Mouse (Mus musculus): Measurements from ENCODE around the gene Zbtb48. TPM values are rescaled to one million over a fixed set of nuclear protein-coding genes. Genes with fewer than 3 reads are reported as not detected.

Gene Zbtb48
- polyA plus RNA-seq, 1 experiment from 2014 or later: 19.6 TPM

- H3K36me3 ChIP-seq (ENCODE audit: control insufficient read depth, insufficient read depth, low read length): peaks cover 2% of the 10 kb centered on the region; the same call in 1 of the 2 replicates
- no peak overlapping the region for H3K4me2 ChIP-seq (replicated peaks; ENCODE audit: low read depth, low read length)
- H3K4me3 ChIP-seq (ENCODE audit: low read depth, low read length): no peak overlapping the region
- H3K4me1 ChIP-seq (replicated peaks; ENCODE audit: control insufficient read depth, insufficient read depth, low read length): no peaks in the 10 kb centered on the region
- no peak overlapping the region for H3K27ac ChIP-seq (ENCODE audit: low read depth, low read length)
- H3K27me3 ChIP-seq (ENCODE audit: control insufficient read depth, insufficient read depth, low read length): no peaks in the 10 kb centered on the region
- ATAC-seq (ENCODE audit: low FRiP score): peak; percentile 68
- no peak overlapping the region for H3K9ac ChIP-seq (ENCODE audit: low read depth, low read length)
- DNase-seq (ENCODE audit: low spot score): peak; percentile 89
- WGBS: 15% methylated on average over 5 of the region's 5 CpGs
- H3K9me3 ChIP-seq (ENCODE audit: control insufficient read depth, low read length): no peaks in the 10 kb centered on the region
Observed at GRCm38 (mm10) chr4:151981363-151981762, 46.1 kb downstream of the Zbtb48 start.

DNA sequence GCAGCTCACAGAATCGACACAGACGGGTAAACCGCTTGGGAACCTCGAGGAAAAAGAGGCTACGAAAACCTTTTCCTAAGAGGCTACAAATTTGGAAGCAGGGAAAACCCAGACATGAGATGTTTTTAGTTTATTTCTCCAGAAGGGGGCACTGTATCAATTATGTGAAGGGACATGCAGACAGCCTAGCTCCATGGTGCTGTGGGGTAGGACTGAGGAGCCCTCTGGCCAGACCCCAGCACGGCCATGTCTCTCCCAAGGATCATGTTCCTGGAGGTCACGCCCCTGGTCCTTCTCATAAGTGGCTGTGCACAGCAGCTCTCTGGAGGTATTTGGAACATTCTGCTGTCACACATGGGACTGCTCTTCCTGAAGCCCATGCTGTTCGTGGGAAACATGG is 46.8 kb downstream of the Zbtb48 start:
- no peaks in the 10 kb centered on the region for H3K27me3 ChIP-seq (ENCODE audit: control insufficient read depth, insufficient read depth, low read length)
- WGBS: 82% methylated on average over 8 of the region's 8 CpGs
- H3K27ac ChIP-seq (ENCODE audit: low read depth, low read length): no peak overlapping the region
- H3K9me3 ChIP-seq (ENCODE audit: control insufficient read depth, low read length): no peaks in the 10 kb centered on the region
- no peak for DNase-seq (ENCODE audit: low spot score)
- no peak overlapping the region for H3K4me3 ChIP-seq (ENCODE audit: low read depth, low read length)
- no peaks in the 10 kb centered on the region for H3K4me1 ChIP-seq (replicated peaks; ENCODE audit: control insufficient read depth, insufficient read depth, low read length)
- H3K9ac ChIP-seq (ENCODE audit: low read depth, low read length): no peak overlapping the region
- H3K4me2 ChIP-seq (replicated peaks; ENCODE audit: low read depth, low read length): no peak overlapping the region
- peaks cover 2% of the 10 kb centered on the region; the same call in 1 of the 2 replicates for H3K36me3 ChIP-seq (ENCODE audit: control insufficient read depth, insufficient read depth, low read length)
- no peak for ATAC-seq (ENCODE audit: low FRiP score)

DNA sequence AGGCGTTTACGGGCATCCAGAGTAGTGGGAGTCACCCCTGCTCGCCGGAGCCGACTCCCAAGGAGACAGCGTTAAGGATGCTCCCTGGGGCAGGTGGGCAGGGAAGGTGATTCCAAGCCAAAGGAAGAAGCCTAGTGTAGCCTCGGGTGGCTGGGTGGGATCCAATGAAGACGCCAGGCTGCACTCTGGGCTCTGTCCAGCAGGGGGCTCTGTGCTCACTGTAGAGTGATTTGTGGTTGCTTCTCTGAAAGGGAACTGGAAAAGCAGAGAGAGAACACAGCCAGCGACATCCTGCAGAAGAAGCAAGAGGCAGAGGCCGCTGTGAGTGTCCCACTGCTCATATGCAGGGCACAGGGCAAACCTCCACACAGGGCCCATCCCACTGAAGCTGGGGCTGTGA is 49.7 kb downstream of the Zbtb48 start:
- H3K9ac ChIP-seq (ENCODE audit: low read depth, low read length): no peak overlapping the region
- no peaks in the 10 kb centered on the region for H3K4me1 ChIP-seq (replicated peaks; ENCODE audit: control insufficient read depth, insufficient read depth, low read length)
- H3K27ac ChIP-seq (ENCODE audit: low read depth, low read length): no peak overlapping the region
- WGBS: 44% methylated on average over 10 of the region's 10 CpGs
- DNase-seq (ENCODE audit: low spot score) (peak; percentile 94), ATAC-seq (ENCODE audit: low FRiP score) (no peak)
- no peak overlapping the region for H3K4me3 ChIP-seq (ENCODE audit: low read depth, low read length)
- peaks cover 11% of the 10 kb centered on the region for H3K36me3 ChIP-seq (ENCODE audit: control insufficient read depth, insufficient read depth, low read length)
- no peaks in the 10 kb centered on the region for H3K9me3 ChIP-seq (ENCODE audit: control insufficient read depth, low read length)
- no peaks in the 10 kb centered on the region for H3K27me3 ChIP-seq (ENCODE audit: control insufficient read depth, insufficient read depth, low read length)
- no peak overlapping the region for H3K4me2 ChIP-seq (replicated peaks; ENCODE audit: low read depth, low read length)

- 93% methylated on average over 3 of the region's 3 CpGs for WGBS
- Histone ChIP-seq H3K4me2 (replicated peaks; ENCODE audit: low read depth, low read length) (no peak overlapping the region), H3K27me3 (ENCODE audit: control insufficient read depth, insufficient read depth, low read length) (no peaks in the 10 kb centered on the region), H3K36me3 (ENCODE audit: control insufficient read depth, insufficient read depth, low read length) (peaks cover 14% of the 10 kb centered on the region), H3K9me3 (ENCODE audit: control insufficient read depth, low read length) (no peaks in the 10 kb centered on the region), H3K9ac (ENCODE audit: low read depth, low read length) (no peak overlapping the region), H3K4me1 (replicated peaks; ENCODE audit: control insufficient read depth, insufficient read depth, low read length) (no peaks in the 10 kb centered on the region), H3K27ac (ENCODE audit: low read depth, low read length) (no peak overlapping the region), H3K4me3 (ENCODE audit: low read depth, low read length) (no peak overlapping the region)
- peak; percentile 53 for DNase-seq (ENCODE audit: low spot score)
- no peak for ATAC-seq (ENCODE audit: low FRiP score)
Observed at GRCm38 (mm10) chr4:151975441-151975840, 52.0 kb downstream of the Zbtb48 start.

GRCm38 (mm10) chr4:151972221-151972967 is 55.1 kb downstream of the Zbtb48 start:
- ATAC-seq (ENCODE audit: low FRiP score): no peak
- peak; percentile 74 for DNase-seq (ENCODE audit: low spot score)
- Histone ChIP-seq H3K9me3 (ENCODE audit: control insufficient read depth, low read length) (no peaks in the 10 kb centered on the region), H3K4me2 (replicated peaks; ENCODE audit: low read depth, low read length) (no peak overlapping the region), H3K36me3 (ENCODE audit: control insufficient read depth, insufficient read depth, low read length) (peaks cover 18% of the 10 kb centered on the region; the same call in 1 of the 2 replicates), H3K9ac (ENCODE audit: low read depth, low read length) (no peak overlapping the region), H3K27me3 (ENCODE audit: control insufficient read depth, insufficient read depth, low read length) (no peaks in the 10 kb centered on the region), H3K27ac (ENCODE audit: low read depth, low read length) (no peak overlapping the region), H3K4me3 (ENCODE audit: low read depth, low read length) (no peak overlapping the region), H3K4me1 (replicated peaks; ENCODE audit: control insufficient read depth, insufficient read depth, low read length) (no peaks in the 10 kb centered on the region)
- WGBS: 73% methylated on average over 10 of the region's 10 CpGs

Other genes starting within 250 kb of the Zbtb48 start
- 117 and 130 TPM in 2 replicates for gene Camta1, start 165.8 kb downstream of the Zbtb48 start, polyA plus RNA-seq (2014; fragmentation: Nextera tagmentation; extraction: Ambion mirVana)
- 73.8 and 80.1 TPM in 2 replicates for gene Dnajc11, start 94.0 kb downstream of the Zbtb48 start, polyA plus RNA-seq (2014; fragmentation: Nextera tagmentation; extraction: Ambion mirVana)
- gene Thap3, start 38.7 kb downstream of the Zbtb48 start, polyA plus RNA-seq (2014; fragmentation: Nextera tagmentation; extraction: Ambion mirVana): 20.0 and 20.4 TPM in 2 replicates
- gene Phf13, start 31.4 kb downstream of the Zbtb48 start, polyA plus RNA-seq (2014; fragmentation: Nextera tagmentation; extraction: Ambion mirVana): 15.2 and 19.4 TPM in 2 replicates
- 2.7 and 3.0 TPM in 2 replicates for gene Klhl21, start 18.9 kb downstream of the Zbtb48 start, polyA plus RNA-seq (2014; fragmentation: Nextera tagmentation; extraction: Ambion mirVana)
- gene Tas1r1, start 10.9 kb upstream of the Zbtb48 start, polyA plus RNA-seq (2014; fragmentation: Nextera tagmentation; extraction: Ambion mirVana): 0.62 and 0.84 TPM in 2 replicates
- 23.2 and 25.6 TPM in 2 replicates for gene Nol9, start 11.7 kb upstream of the Zbtb48 start, polyA plus RNA-seq (2014; fragmentation: Nextera tagmentation; extraction: Ambion mirVana)
- gene Plekhg5, start 44.8 kb upstream of the Zbtb48 start, polyA plus RNA-seq (2014; fragmentation: Nextera tagmentation; extraction: Ambion mirVana): 4.0 and 4.6 TPM in 2 replicates
- 0.18 and 0.28 TPM in 2 replicates for gene Tnfrsf25, start 88.3 kb upstream of the Zbtb48 start, polyA plus RNA-seq (2014; fragmentation: Nextera tagmentation; extraction: Ambion mirVana)
- gene Espn, start 124.7 kb upstream of the Zbtb48 start, polyA plus RNA-seq (2014; fragmentation: Nextera tagmentation; extraction: Ambion mirVana): 1.4 and 2.0 TPM in 2 replicates
- 2.7 and 4.3 TPM in 2 replicates for gene Hes2, start 131.2 kb upstream of the Zbtb48 start, polyA plus RNA-seq (2014; fragmentation: Nextera tagmentation; extraction: Ambion mirVana)
- gene Acot7, start 150.5 kb upstream of the Zbtb48 start, polyA plus RNA-seq (2014; fragmentation: Nextera tagmentation; extraction: Ambion mirVana): 116 and 125 TPM in 2 replicates
- 8.7 and 9.5 TPM in 2 replicates for gene Gpr153, start 246.6 kb upstream of the Zbtb48 start, polyA plus RNA-seq (2014; fragmentation: Nextera tagmentation; extraction: Ambion mirVana)

Data from hindbrain, embryonic 11.5 days (tissue).